Mouse (Mus musculus): ENCODE data around the gene Slc40a1. TPM values are rescaled to one million over a fixed set of nuclear protein-coding genes. Genes with fewer than 3 reads are reported as not detected.

Slc40a1 gene
- polyA plus RNA-seq, 1 experiment from 2014 or later, result 14.3 TPM

DNA sequence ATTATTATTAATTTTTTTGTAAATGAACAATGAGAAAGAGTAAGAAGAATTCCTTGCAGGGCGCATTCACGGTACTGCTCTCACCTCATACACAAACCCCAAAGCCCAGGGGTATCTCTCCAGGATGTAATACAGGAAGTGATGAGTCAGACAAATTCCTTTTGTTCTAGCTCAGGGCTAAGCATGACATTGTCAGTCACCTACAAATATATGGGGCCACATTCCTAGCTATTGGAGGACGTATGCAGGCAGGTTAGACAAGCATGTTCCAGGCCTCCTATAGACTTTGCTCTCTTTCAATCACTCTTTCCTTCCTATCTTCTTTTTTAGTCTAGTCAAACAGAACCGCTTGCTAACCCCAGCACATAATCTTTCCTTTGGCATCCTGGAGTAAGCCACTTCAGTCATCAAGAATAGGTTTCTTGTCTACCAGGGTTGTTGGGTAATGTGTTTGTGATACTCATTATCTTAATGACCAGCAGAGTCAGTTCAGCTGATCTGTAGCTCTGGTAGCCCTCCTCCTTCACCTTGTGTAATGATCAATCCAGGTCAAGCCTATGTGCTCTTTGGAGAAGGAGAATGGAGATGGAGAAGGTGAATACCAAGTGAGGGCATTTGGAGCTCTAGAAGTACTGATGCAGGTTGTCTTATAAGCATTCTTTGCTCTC is 9.1 kb downstream of the Slc40a1 start:
- Histone ChIP-seq H3K9ac (no peak overlapping the region), H3K9me3 (no peaks in the 10 kb centered on the region), H3K4me3 (no peak overlapping the region), H3K4me2 (no peak overlapping the region), H3K36me3 (no peaks in the 10 kb centered on the region), H3K27ac (no peak overlapping the region), H3K27me3 (no peaks in the 10 kb centered on the region), H3K4me1 (no peaks in the 10 kb centered on the region)
- WGBS, result 80% methylated on average over 4 of the region's 4 CpGs
- no peak for ATAC-seq (ENCODE audit: insufficient number of reproducible peaks, insufficient read depth, low FRiP score, low TSS enrichment, low read depth)

DNA sequence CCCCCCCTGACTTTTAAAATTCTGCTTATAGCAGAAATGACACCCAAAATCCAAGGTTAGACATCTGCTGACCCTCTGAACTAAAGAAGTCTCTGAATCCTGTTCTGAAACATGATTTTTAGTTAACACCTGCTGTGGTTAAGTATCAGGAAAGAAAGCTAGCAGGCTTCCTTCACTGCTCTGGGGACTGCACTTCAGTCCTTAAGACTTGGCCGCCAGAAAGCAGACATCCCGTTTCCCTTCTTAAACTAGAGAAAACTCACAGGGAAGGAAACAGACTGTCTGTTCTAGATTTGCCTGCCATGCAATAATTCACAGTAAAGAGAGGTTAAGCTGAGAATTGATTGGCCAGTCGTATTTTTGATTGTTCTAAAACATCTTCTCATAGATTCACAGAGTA is 10.1 kb downstream of the Slc40a1 start:
- ATAC-seq (ENCODE audit: insufficient number of reproducible peaks, insufficient read depth, low FRiP score, low TSS enrichment, low read depth), result no peak
- Histone ChIP-seq H3K9ac (no peak overlapping the region), H3K27me3 (no peaks in the 10 kb centered on the region), H3K9me3 (no peaks in the 10 kb centered on the region), H3K36me3 (no peaks in the 10 kb centered on the region), H3K4me1 (no peaks in the 10 kb centered on the region), H3K4me2 (no peak overlapping the region), H3K27ac (no peak overlapping the region), H3K4me3 (no peak overlapping the region)
- 72% methylated on average over 3 of the region's 3 CpGs for WGBS

DNA sequence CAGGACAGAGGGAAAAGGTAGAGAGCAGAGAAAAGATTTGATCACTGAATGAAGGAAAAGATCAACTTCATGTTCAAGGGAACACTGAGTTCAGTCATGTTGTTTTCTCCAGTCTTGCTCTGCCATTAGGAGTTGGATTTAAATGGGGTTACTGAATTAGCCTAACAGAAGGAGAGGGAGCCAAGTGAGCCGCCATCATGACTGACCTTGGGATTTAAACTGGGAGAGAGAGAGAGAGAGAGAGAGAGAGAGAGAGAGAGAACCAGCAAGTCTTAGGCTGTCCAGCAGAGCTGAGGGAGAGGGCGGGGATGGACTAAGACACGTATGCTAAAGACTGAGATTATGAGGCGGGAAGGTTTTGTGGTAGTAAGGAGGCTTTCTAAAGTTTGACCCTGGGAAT is 12.1 kb downstream of the Slc40a1 start:
- no peak overlapping the region for H3K4me2 ChIP-seq
- H3K27ac ChIP-seq, result no peak overlapping the region
- no peaks in the 10 kb centered on the region for H3K36me3 ChIP-seq
- ATAC-seq (ENCODE audit: insufficient number of reproducible peaks, insufficient read depth, low FRiP score, low TSS enrichment, low read depth), result no peak
- H3K9me3 ChIP-seq, result no peaks in the 10 kb centered on the region
- H3K9ac ChIP-seq, result no peak overlapping the region
- H3K4me3 ChIP-seq, result no peak overlapping the region
- H3K4me1 ChIP-seq, result no peaks in the 10 kb centered on the region
- WGBS, result 87% methylated on average over 4 of the region's 4 CpGs
- no peaks in the 10 kb centered on the region for H3K27me3 ChIP-seq

DNA sequence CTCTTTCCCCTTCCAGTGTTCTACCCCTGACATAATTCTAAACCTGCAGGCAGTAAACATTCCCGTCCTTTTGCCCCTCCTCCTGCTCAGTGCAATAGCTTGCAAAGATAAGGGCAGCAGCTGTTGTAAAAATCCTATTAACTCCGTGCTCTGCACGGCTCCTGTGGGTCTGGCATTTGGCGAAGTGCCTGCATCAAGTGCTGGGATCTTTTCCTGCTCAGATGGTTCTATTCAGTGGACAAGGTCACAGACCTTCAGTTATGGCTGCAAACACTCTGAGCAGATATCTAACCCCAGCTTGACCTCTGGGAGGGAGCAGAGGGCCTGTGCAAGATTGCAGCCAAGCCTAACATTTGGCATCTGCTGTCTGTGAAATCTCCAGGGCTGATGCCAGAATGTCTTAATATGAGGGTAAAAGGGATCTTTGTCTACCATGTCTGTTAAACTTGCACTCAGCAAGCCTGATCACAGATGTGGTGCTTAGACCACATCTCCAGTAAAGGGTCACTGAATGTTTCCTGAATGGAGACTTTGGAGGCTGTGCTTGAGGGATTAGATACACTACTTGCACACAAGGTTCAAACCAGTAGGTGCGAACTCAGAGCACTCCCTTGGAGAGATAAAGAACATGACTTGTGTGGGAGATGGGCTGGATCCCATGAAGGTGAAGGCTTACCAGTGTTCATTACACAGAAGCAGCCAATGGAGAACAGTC is 21.1 kb downstream of the Slc40a1 start:
- Histone ChIP-seq H3K4me1 (peaks cover 6% of the 10 kb centered on the region; the same call in 1 of the 2 replicates), H3K4me3 (no peak overlapping the region), H3K9me3 (no peaks in the 10 kb centered on the region), H3K27ac (no peak overlapping the region), H3K9ac (no peak overlapping the region), H3K4me2 (no peak overlapping the region), H3K27me3 (no peaks in the 10 kb centered on the region), H3K36me3 (no peaks in the 10 kb centered on the region)
- ATAC-seq (ENCODE audit: insufficient number of reproducible peaks, insufficient read depth, low FRiP score, low TSS enrichment, low read depth), result no peak
- 19% methylated on average over 5 of the region's 5 CpGs for WGBS

DNA sequence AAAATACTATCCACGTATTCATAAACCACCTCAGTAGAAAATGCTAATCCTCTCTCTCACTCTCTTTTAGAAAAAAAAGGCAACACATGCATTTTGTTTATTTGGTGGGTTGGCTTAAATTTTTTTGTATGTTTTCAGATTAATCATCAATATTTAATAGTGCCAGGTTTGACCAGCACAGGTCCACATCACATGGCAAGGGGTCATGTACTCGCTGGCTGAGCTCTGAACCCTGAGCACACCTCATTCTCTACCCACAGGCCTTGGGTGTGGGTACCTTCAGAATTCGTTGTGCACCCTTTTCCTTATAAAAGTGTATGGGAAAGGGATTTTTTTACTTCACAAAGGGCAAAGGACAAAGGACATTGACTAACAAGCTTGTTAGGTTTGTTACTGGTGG is 22.2 kb downstream of the Slc40a1 start:
- 75% methylated on average over 3 of the region's 3 CpGs for WGBS
- no peak overlapping the region for H3K4me2 ChIP-seq
- H3K27me3 ChIP-seq, result no peaks in the 10 kb centered on the region
- H3K4me3 ChIP-seq, result no peak overlapping the region
- no peak overlapping the region for H3K9ac ChIP-seq
- no peak for ATAC-seq (ENCODE audit: insufficient number of reproducible peaks, insufficient read depth, low FRiP score, low TSS enrichment, low read depth)
- no peaks in the 10 kb centered on the region for H3K9me3 ChIP-seq
- H3K27ac ChIP-seq, result no peak overlapping the region
- H3K36me3 ChIP-seq, result no peaks in the 10 kb centered on the region
- H3K4me1 ChIP-seq, result peaks cover 6% of the 10 kb centered on the region; the same call in 1 of the 2 replicates

DNA sequence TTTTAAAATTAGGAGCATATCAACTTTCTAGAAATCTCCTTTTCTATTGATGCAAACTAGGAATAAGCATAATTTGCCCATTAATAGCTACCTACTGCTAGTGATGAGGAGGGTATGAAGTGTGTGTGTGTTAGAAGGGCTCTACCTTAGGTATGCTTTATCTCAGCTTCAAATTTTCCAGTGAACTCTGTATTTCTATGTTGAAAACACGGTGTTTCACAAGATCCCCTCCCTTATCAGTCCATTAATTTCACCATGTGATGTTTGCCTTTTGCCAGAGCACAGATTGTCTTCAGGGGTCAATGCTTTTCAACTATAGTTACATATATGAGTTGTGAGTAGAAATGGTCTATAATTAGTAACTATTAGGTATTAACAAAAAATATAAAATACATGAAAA is 28.3 kb downstream of the Slc40a1 start:
- 58% methylated on average over 1 of the region's 1 CpGs for WGBS
- Histone ChIP-seq H3K36me3 (no peaks in the 10 kb centered on the region), H3K27me3 (no peaks in the 10 kb centered on the region), H3K4me1 (no peaks in the 10 kb centered on the region), H3K4me3 (no peak overlapping the region), H3K9me3 (no peaks in the 10 kb centered on the region), H3K9ac (no peak overlapping the region), H3K27ac (no peak overlapping the region), H3K4me2 (no peak overlapping the region)
- ATAC-seq (ENCODE audit: insufficient number of reproducible peaks, insufficient read depth, low FRiP score, low TSS enrichment, low read depth), result no peak

DNA sequence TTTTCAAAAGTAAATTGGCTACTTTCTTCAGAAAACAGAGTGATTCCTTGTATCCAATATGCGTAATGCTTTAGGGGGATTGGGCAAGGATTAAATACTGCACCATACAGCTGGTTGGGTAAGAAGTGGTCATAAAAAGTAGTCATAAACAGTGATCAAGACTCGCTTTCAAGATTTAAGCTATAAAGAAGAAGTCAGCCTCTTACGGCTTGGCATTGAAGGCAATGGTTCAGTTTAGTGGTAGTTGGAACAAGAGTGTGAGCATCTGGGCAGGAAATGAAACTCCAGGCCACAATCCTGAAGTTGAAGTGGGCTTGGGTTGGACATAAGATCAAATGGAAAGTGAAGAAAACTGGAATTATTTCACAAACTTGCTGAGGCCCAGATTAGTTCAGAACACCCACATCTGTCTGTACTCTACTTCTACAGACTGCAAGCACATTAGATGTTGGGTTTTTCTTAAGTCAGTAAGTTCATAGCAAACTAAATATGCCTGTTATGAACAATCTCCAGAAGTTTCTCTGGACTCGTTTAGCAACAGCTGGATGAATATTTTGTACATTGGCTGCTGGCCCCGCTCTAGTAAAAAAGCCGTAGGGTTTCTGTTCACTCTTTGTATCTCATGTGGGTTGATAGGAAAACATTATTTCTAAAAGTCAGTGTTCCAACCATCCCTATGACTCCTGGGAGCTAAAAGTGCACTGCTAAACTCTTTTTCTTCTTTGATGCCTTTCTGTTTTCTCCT is 32.0 kb downstream of the Slc40a1 start:
- Histone ChIP-seq H3K4me1 (no peaks in the 10 kb centered on the region), H3K27ac (no peak overlapping the region), H3K9me3 (no peaks in the 10 kb centered on the region), H3K9ac (no peak overlapping the region), H3K4me3 (no peak overlapping the region), H3K4me2 (no peak overlapping the region), H3K36me3 (no peaks in the 10 kb centered on the region), H3K27me3 (no peaks in the 10 kb centered on the region)
- 87% methylated on average over 6 of the region's 6 CpGs for WGBS
- no peak for ATAC-seq (ENCODE audit: insufficient number of reproducible peaks, insufficient read depth, low FRiP score, low TSS enrichment, low read depth)

DNA sequence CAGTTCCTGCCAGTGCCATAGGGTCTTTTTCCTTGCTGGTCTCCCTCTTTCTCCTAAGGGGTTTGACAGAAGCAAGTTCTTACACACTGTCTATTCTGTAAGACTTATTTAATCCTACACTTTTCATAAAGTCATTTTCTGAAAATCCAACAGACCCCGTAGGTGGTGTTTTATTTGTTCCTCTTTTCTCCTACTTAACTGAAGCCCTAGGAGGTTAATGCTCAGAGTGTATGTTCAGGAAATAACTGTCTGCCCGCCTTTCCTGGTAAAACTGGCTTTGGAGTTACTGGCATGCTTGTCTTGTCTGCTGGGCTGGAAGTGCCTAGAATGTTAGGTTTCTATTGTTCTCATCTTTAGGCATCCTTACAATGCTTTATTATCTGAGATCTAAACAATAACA is 34.3 kb downstream of the Slc40a1 start:
- Histone ChIP-seq H3K9me3 (no peaks in the 10 kb centered on the region), H3K4me3 (no peak overlapping the region), H3K27ac (no peak overlapping the region), H3K27me3 (no peaks in the 10 kb centered on the region), H3K4me1 (no peaks in the 10 kb centered on the region), H3K36me3 (no peaks in the 10 kb centered on the region), H3K9ac (no peak overlapping the region), H3K4me2 (no peak overlapping the region)
- 65% methylated on average over 2 of the region's 2 CpGs for WGBS
- ATAC-seq (ENCODE audit: insufficient number of reproducible peaks, insufficient read depth, low FRiP score, low TSS enrichment, low read depth), result no peak

DNA sequence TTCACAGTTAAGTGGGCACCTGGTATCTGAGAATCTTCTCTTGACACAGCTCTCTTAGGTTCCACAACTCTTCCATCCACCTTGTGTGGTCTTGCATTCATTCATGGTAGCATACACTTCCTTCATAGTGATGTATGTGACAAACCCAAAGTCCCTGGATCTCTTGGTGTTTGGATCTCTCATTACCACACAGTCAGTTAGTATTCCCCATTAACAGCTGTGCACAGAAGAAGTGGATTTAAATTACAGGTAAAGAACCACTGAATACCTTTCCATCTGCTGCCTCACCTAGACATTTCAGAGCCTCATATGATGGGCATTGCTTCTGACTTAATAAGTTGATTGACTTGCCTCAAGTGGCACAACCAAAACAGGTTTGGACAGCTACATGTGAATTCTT is 36.1 kb downstream of the Slc40a1 start, which contains the start of gene Gm5269:
Gm5269 (minus strand) TSS at position 101 of the 400 bp plus-strand sequence.
- Histone ChIP-seq H3K27ac (peak within 1 kb of the TSS; percentile 23; the same call in 1 of the 2 replicates), H3K36me3 (no peaks in the 10 kb centered on the region), H3K4me1 (no peaks in the 10 kb centered on the region), H3K4me3 (no peak within 1 kb of the TSS), H3K27me3 (no peaks in the 10 kb centered on the region), H3K9me3 (no peaks in the 10 kb centered on the region), H3K9ac (no peak within 1 kb of the TSS), H3K4me2 (no peak within 1 kb of the TSS)
- no peak for ATAC-seq (ENCODE audit: insufficient number of reproducible peaks, insufficient read depth, low FRiP score, low TSS enrichment, low read depth)

DNA sequence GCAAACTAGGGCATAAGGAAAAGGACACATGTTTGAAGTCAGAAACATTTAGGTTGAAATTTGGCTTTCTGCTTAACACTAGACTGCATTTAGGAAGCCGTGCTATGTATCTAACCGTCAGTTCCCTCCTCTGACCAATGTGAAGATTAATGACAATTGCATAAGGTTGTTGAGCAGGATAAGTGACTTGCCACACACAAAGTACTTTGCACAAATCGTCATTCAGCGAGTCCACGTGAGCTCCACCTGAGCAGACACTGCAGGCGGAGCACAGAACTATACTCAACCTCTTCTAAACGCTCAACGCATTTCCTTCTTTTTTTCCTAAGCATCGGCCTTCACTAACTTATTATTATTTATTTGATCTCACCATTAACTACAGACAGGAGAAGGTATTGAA is 39.5 kb downstream of the Slc40a1 start:
- WGBS, result 88% methylated on average over 9 of the region's 9 CpGs
- Histone ChIP-seq H3K4me3 (no peak overlapping the region), H3K4me1 (no peaks in the 10 kb centered on the region), H3K36me3 (no peaks in the 10 kb centered on the region), H3K9me3 (no peaks in the 10 kb centered on the region), H3K27ac (no peak overlapping the region), H3K27me3 (no peaks in the 10 kb centered on the region), H3K9ac (no peak overlapping the region), H3K4me2 (no peak overlapping the region)
- ATAC-seq (ENCODE audit: insufficient number of reproducible peaks, insufficient read depth, low FRiP score, low TSS enrichment, low read depth), result no peak

DNA sequence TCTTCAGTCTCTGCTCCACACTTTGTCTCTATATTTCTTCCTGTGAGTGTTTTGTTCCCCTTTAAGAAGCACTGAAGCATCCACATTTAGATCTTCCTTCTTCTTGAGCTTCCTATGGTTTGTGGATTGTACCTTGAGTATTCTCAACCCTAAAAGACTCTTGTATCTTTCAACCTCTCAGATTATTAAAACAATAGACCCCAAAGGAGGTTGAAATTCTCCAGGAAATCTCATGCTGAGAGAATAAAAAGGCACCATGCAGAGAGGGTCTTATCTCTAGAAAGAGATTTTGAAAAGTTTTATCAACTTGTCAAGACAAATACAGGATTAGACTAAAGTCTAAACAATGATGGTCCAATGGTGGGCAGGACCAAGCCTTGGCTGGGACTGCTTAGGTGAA is 42.9 kb downstream of the Slc40a1 start:
- no peak overlapping the region for H3K4me3 ChIP-seq
- H3K36me3 ChIP-seq, result no peaks in the 10 kb centered on the region
- no peak for ATAC-seq (ENCODE audit: insufficient number of reproducible peaks, insufficient read depth, low FRiP score, low TSS enrichment, low read depth)
- no peaks in the 10 kb centered on the region for H3K4me1 ChIP-seq
- no peaks in the 10 kb centered on the region for H3K9me3 ChIP-seq
- no peaks in the 10 kb centered on the region for H3K27me3 ChIP-seq
- no peak overlapping the region for H3K4me2 ChIP-seq
- no peak overlapping the region for H3K9ac ChIP-seq
- H3K27ac ChIP-seq, result no peak overlapping the region

DNA sequence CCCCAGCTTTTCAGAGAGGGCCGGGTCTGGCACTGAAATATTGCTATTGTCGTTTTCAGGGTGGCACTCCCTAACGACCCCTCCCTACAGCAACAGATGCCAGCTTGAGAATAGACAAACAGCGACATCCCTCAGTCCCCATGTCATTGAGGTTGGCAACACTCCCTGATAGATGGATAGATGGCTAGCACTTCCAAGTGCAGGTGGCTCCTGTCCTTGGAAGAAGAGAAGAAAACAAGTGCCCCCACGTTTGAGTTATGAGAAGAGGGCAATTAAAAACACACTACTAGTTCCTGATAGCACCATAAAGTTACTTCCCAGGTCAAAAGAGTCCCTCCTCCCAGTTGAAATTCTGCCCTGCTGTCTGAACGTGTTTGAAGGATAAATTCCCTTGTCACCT is 44.2 kb downstream of the Slc40a1 start:
- Histone ChIP-seq H3K4me3 (no peak overlapping the region), H3K9ac (no peak overlapping the region), H3K27ac (no peak overlapping the region), H3K36me3 (no peaks in the 10 kb centered on the region), H3K4me2 (no peak overlapping the region), H3K27me3 (no peaks in the 10 kb centered on the region), H3K9me3 (no peaks in the 10 kb centered on the region), H3K4me1 (no peaks in the 10 kb centered on the region)
- ATAC-seq (ENCODE audit: insufficient number of reproducible peaks, insufficient read depth, low FRiP score, low TSS enrichment, low read depth), result no peak
- WGBS, result 62% methylated on average over 6 of the region's 6 CpGs

All from embryonic facial prominence, embryonic 13.5 days (tissue).